Comparison of ENCODE assay signal across 22 mouse cellular contexts in genomic region chr3:153888141-153888540, GRCm38 (mm10). TPM values are rescaled to one million over a fixed set of nuclear protein-coding genes. Genes with fewer than 3 reads are reported as not detected.
A peak's percentile ranks its signal among the peaks of the same experiment; 100 is the strongest.
DNase-seq lines count a peak whose midpoint lies in the region; ATAC-seq and TF ChIP-seq lines count a peak whose summit lies in the region.
"Had no signal": no experiment of that assay in that cellular context is flagged by ENCODE, and none has a peak within 500 bp of the region (broad histone marks: within the 10 kb centered on the region; RNA-seq: fewer than 3 reads in every experiment).

No protein-coding gene starts in this region.

- TF ChIP-seq POLR2A in MEL (IDR thresholded peaks at IDR 0.05; ENCODE audit: control insufficient read depth in 1 of 2, insufficient read depth in 1 of 2, low read depth in 1 of 2, low read length in 2 of 2, poor library complexity in 1 of 2) = no peak

- 33% methylated on average over 6 of the region's 6 CpGs for WGBS in liver, embryonic 12.5 days (ENCODE audit: insufficient replicate concordance)
- WGBS in liver, embryonic 16.5 days (ENCODE audit: insufficient replicate concordance) = 26% methylated on average over 6 of the region's 6 CpGs
- WGBS in midbrain, postnatal 0 days = 73% methylated on average over 6 of the region's 6 CpGs

- TF ChIP-seq CTCF in G1E (IDR thresholded peaks at IDR 0.05; ENCODE audit: low read depth, low read length) = no peak
- TF ChIP-seq CTCF in MEL (IDR thresholded peaks at IDR 0.05 in 2 of 3, conservative IDR thresholded peaks at IDR 0.05 in 1 of 3; ENCODE audit: control insufficient read depth in 1 of 3, insufficient read depth in 1 of 3, low read depth in 2 of 3, low read length in 3 of 3, poor library complexity in 1 of 3, severe bottlenecking in 1 of 3) = no peak
- no peak for TF ChIP-seq CTCF in midbrain, postnatal 0 days (IDR thresholded peaks at IDR 0.05)

- H3K9me3 ChIP-seq in G1E (replicated peaks) (no peaks in the 10 kb centered on the region), MEL (replicated peaks; ENCODE audit: insufficient read depth, low read length) (no peaks in the 10 kb centered on the region)
- no peaks in the 10 kb centered on the region for H3K9me3 ChIP-seq in liver, embryonic 12.5 days (replicated peaks)
- H3K9me3 ChIP-seq in liver, embryonic 16.5 days (replicated peaks; ENCODE audit: control insufficient read depth, low read length) = no peaks in the 10 kb centered on the region
- H3K9me3 ChIP-seq in midbrain, postnatal 0 days (ENCODE audit: low read length) = no peaks in the 10 kb centered on the region
- H3K9me3 ChIP-seq: embryonic facial prominence, embryonic 10.5 days; forebrain, embryonic 10.5 days; heart, embryonic 10.5 days; heart, embryonic 15.5 days had no signal

- H3K4me1 ChIP-seq in G1E (ENCODE audit: insufficient read depth, low read depth, low read length) (peaks cover 12% of the 10 kb centered on the region), MEL (ENCODE audit: control insufficient read depth in 1 of 2, insufficient read depth in 2 of 2, low read length in 2 of 2) (peaks cover 3 to 18% of the 10 kb centered on the region in 2 experiments)
- H3K4me1 ChIP-seq in liver, embryonic 12.5 days = peaks cover 25% of the 10 kb centered on the region
- peaks cover 13% of the 10 kb centered on the region for H3K4me1 ChIP-seq in liver, embryonic 16.5 days (ENCODE audit: control insufficient read depth, low read depth, low read length)
- H3K4me1 ChIP-seq in midbrain, postnatal 0 days (ENCODE audit: insufficient read depth, low read length) = no peaks in the 10 kb centered on the region
- H3K4me1 ChIP-seq: embryonic facial prominence, embryonic 10.5 days; forebrain, embryonic 10.5 days; heart, embryonic 10.5 days; heart, embryonic 15.5 days had no signal

- TF ChIP-seq RAD21 in MEL (IDR thresholded peaks at IDR 0.05; ENCODE audit: low read depth, low read length) = no peak

- DNase-seq in G1E (ENCODE audit: low spot score) = no peak
- peak; percentile 43 for DNase-seq in MEL (ENCODE audit: low read depth, low spot score)
- DNase-seq in midbrain, postnatal 0 days (ENCODE audit: low spot score) = no peak
- DNase-seq in kidney, postnatal 25 days = no peak
- DNase-seq in layer of hippocampus, adult 9-11 months = no peak
- DNase-seq: adrenal gland, postnatal 14 days; cerebellum, adult 18-20 months; cerebellum, adult 9-11 months; cerebellum, postnatal 36 days; gastrocnemius, postnatal 36 days; heart, adult 18-20 months; heart, postnatal 14 days had no signal

- H3K27ac ChIP-seq in MEL (ENCODE audit: control insufficient read depth, low read depth, low read length) = peak overlapping the region; percentile 11; the same call in 1 of the 2 replicates
- peak overlapping the region; percentile 42; the same call in 1 of the 2 replicates for H3K27ac ChIP-seq in liver, embryonic 12.5 days
- H3K27ac ChIP-seq in liver, embryonic 16.5 days (ENCODE audit: low read length) = no peak overlapping the region
- no peak overlapping the region for H3K27ac ChIP-seq in midbrain, postnatal 0 days (ENCODE audit: low read depth, low read length)
- H3K27ac ChIP-seq: embryonic facial prominence, embryonic 10.5 days; forebrain, embryonic 10.5 days; heart, embryonic 10.5 days; heart, embryonic 15.5 days had no signal

- ATAC-seq in G1E (ENCODE audit: extremely low read depth, insufficient number of reproducible peaks, low FRiP score, poor library complexity, severe bottlenecking) = 0 out of 2 replicates have a peak, but pooled peaks have one; percentile 28
- peak; percentile 92 for ATAC-seq in liver, embryonic 12.5 days
- ATAC-seq in liver, embryonic 16.5 days (ENCODE audit: low read depth) = peak; percentile 88
- ATAC-seq in midbrain, postnatal 0 days (ENCODE audit: low FRiP score) = no peak
- ATAC-seq: forebrain, embryonic 14.5 days; hindbrain, embryonic 16.5 days; inflammation-experienced regulatory T-cells, adult 6 months had no signal

- no peaks in the 10 kb centered on the region for H3K36me3 ChIP-seq in G1E (replicated peaks)
- peaks cover 0 to 18% of the 10 kb centered on the region in 2 experiments; a peak in 2 of 4 replicates for H3K36me3 ChIP-seq in MEL (ENCODE audit: control insufficient read depth in 1 of 2, insufficient read depth in 2 of 2, low read length in 2 of 2)
- H3K36me3 ChIP-seq in liver, embryonic 12.5 days = no peaks in the 10 kb centered on the region
- H3K36me3 ChIP-seq in liver, embryonic 16.5 days (ENCODE audit: control insufficient read depth, insufficient read depth) = no peaks in the 10 kb centered on the region
- no peaks in the 10 kb centered on the region for H3K36me3 ChIP-seq in midbrain, postnatal 0 days (ENCODE audit: insufficient read depth, low read length)
- H3K36me3 ChIP-seq: embryonic facial prominence, embryonic 10.5 days; forebrain, embryonic 10.5 days; heart, embryonic 10.5 days; heart, embryonic 15.5 days had no signal

- H3K4me2 ChIP-seq in liver, embryonic 12.5 days = peak overlapping the region; percentile 36
- H3K4me2 ChIP-seq in liver, embryonic 16.5 days (ENCODE audit: low read depth, low read length) = no peak overlapping the region
- no peak overlapping the region for H3K4me2 ChIP-seq in midbrain, postnatal 0 days (ENCODE audit: low read depth, low read length, poor library complexity, severe bottlenecking)
- H3K4me2 ChIP-seq: heart, embryonic 15.5 days had no signal

- no peaks in the 10 kb centered on the region for H3K79me2 ChIP-seq in MEL (ENCODE audit: control insufficient read depth, insufficient read depth, low read length, poor library complexity)

- no peak overlapping the region for H3K9ac ChIP-seq in MEL (ENCODE audit: control insufficient read depth, low read depth, low read length, poor library complexity, severe bottlenecking)
- H3K9ac ChIP-seq in liver, embryonic 12.5 days = no peak overlapping the region
- no peak overlapping the region; the same call in 1 of the 2 replicates for H3K9ac ChIP-seq in liver, embryonic 16.5 days (ENCODE audit: low read depth, low read length)
- no peak overlapping the region for H3K9ac ChIP-seq in midbrain, postnatal 0 days (replicated peaks; ENCODE audit: low read length, poor library complexity, severe bottlenecking)
- H3K9ac ChIP-seq: heart, embryonic 15.5 days had no signal

- peaks cover 12% of the 10 kb centered on the region for H3K27me3 ChIP-seq in G1E (ENCODE audit: insufficient read depth, low read length)
- H3K27me3 ChIP-seq in MEL (ENCODE audit: control insufficient read depth in 1 of 2, insufficient read depth in 2 of 2, low read length in 2 of 2) = no peaks in the 10 kb centered on the region
- peaks cover under 1% of the 10 kb centered on the region; the same call in 1 of the 2 replicates for H3K27me3 ChIP-seq in liver, embryonic 12.5 days (replicated peaks)
- no peaks in the 10 kb centered on the region for H3K27me3 ChIP-seq in liver, embryonic 16.5 days (ENCODE audit: control insufficient read depth, insufficient read depth, low read depth, low read length)
- H3K27me3 ChIP-seq in midbrain, postnatal 0 days (ENCODE audit: insufficient read depth, low read length) = no peaks in the 10 kb centered on the region
- H3K27me3 ChIP-seq: heart, embryonic 15.5 days had no signal

- H3K4me3 ChIP-seq in G1E (ENCODE audit: low read depth, low read length) = no peak overlapping the region
- no peak overlapping the region for H3K4me3 ChIP-seq in MEL (ENCODE audit: control insufficient read depth in 1 of 2, insufficient read depth in 1 of 2, low read depth in 2 of 2, low read length in 2 of 2)
- H3K4me3 ChIP-seq in liver, embryonic 12.5 days = no peak overlapping the region
- H3K4me3 ChIP-seq in liver, embryonic 16.5 days (ENCODE audit: low read depth, low read length) = no peak overlapping the region
- no peak overlapping the region for H3K4me3 ChIP-seq in midbrain, postnatal 0 days (ENCODE audit: low read depth, low read length)
- H3K4me3 ChIP-seq: embryonic facial prominence, embryonic 10.5 days; forebrain, embryonic 10.5 days; heart, embryonic 10.5 days; heart, embryonic 15.5 days had no signal

- TF ChIP-seq EP300 in MEL (IDR thresholded peaks at IDR 0.05; ENCODE audit: low read depth in 1 of 2, low read length in 2 of 2) = no peak

RNA-seq across cellular contexts. Expression of gene Msh4, which starts 17.8 kb away (rescaled TPM):
- total RNA-seq in G1E (2014; fragmentation: Nextera tagmentation) = 0.19 and 0.45 TPM in 2 replicates
- 0.46 and 0.49 TPM in 2 replicates for total RNA-seq in G1E (2017)
- not detected in 2 replicates for polyA plus RNA-seq in G1E (2012)
- total RNA-seq in MEL (2012; rRNA removed) = 0.42 and 0.50 TPM in 2 replicates
- polyA plus RNA-seq in MEL (2012; ENCODE audit: insufficient read depth in 1 of 2, insufficient read length in 2 of 2, low read depth in 1 of 2, low replicate concordance in 2 of 2, missing spikeins in 1 of 2) = under 1 TPM in 1 of 2 experiments, not detected in 1; 0.15 TPM
- 0.10 and 0.11 TPM in 2 replicates for polyA plus RNA-seq in liver, embryonic 12.5 days (2016; fragmentation: Nextera tagmentation; extraction: Ambion mirVana)
- 0.04 TPM in 1 of 2 replicates, not detected in the other for polyA plus RNA-seq in liver, embryonic 16.5 days (2015; fragmentation: Nextera tagmentation; extraction: Ambion mirVana)
- total RNA-seq in midbrain, postnatal 0 days (2014; rRNA removed) = 0.33 TPM in 1 of 2 replicates, not detected in the other
- polyA plus RNA-seq in midbrain, postnatal 0 days (2015; fragmentation: Nextera tagmentation; extraction: Ambion mirVana) = 0.22 and 0.25 TPM in 2 replicates
- total RNA-seq: gastrocnemius, postnatal 36 days had no signal

RNA-seq across cellular contexts. Expression of gene Rabggtb, which starts 24.7 kb away (rescaled TPM):
- total RNA-seq in G1E (2014; fragmentation: Nextera tagmentation) (147 and 179 TPM in 2 replicates), G1E (2017) (227 and 242 TPM in 2 replicates), MEL (2012; rRNA removed) (164 and 175 TPM in 2 replicates)
- polyA plus RNA-seq in G1E (2012) (26.7 and 30.3 TPM in 2 replicates), MEL (2012; ENCODE audit: insufficient read depth in 1 of 2, insufficient read length in 2 of 2, low read depth in 1 of 2, low replicate concordance in 2 of 2, missing spikeins in 1 of 2) (100 to 1,000 TPM in 1 of 2 experiments, not detected in 1; 146 TPM)
- 60.8 and 62.2 TPM in 2 replicates for polyA plus RNA-seq in liver, embryonic 12.5 days (2016; fragmentation: Nextera tagmentation; extraction: Ambion mirVana)
- polyA plus RNA-seq in liver, embryonic 16.5 days (2015; fragmentation: Nextera tagmentation; extraction: Ambion mirVana) = 29.1 and 35.8 TPM in 2 replicates
- 52.7 and 87.1 TPM in 2 replicates for total RNA-seq in midbrain, postnatal 0 days (2014; rRNA removed)
- 60.4 and 63.1 TPM in 2 replicates for polyA plus RNA-seq in midbrain, postnatal 0 days (2015; fragmentation: Nextera tagmentation; extraction: Ambion mirVana)

RNA-seq across cellular contexts. Expression of gene Asb17, which starts 44.1 kb away (rescaled TPM):
- total RNA-seq in G1E (2014; fragmentation: Nextera tagmentation) = 3.1 and 5.5 TPM in 2 replicates
- 2.8 and 3.1 TPM in 2 replicates for total RNA-seq in G1E (2017)
- 0.08 TPM in 1 of 2 replicates, not detected in the other for polyA plus RNA-seq in G1E (2012)
- total RNA-seq in MEL (2012; rRNA removed) = 9.0 and 9.7 TPM in 2 replicates
- 1 to 10 TPM in 1 of 2 experiments, not detected in 1; 5.7 TPM for polyA plus RNA-seq in MEL (2012; ENCODE audit: insufficient read depth in 1 of 2, insufficient read length in 2 of 2, low read depth in 1 of 2, low replicate concordance in 2 of 2, missing spikeins in 1 of 2)
- polyA plus RNA-seq in liver, embryonic 12.5 days (2016; fragmentation: Nextera tagmentation; extraction: Ambion mirVana) = 5.3 and 6.4 TPM in 2 replicates
- 2.2 and 2.4 TPM in 2 replicates for polyA plus RNA-seq in liver, embryonic 16.5 days (2015; fragmentation: Nextera tagmentation; extraction: Ambion mirVana)
- total RNA-seq in midbrain, postnatal 0 days (2014; rRNA removed) = 0.44 TPM in 1 of 2 replicates, not detected in the other
- 0.07 TPM in 1 of 2 replicates, not detected in the other for polyA plus RNA-seq in midbrain, postnatal 0 days (2015; fragmentation: Nextera tagmentation; extraction: Ambion mirVana)
- total RNA-seq: adrenal gland, postnatal 14 days; ES-E14; gastrocnemius, postnatal 36 days; heart, adult 18-20 months; heart, postnatal 14 days had no signal
- polyA plus RNA-seq: forebrain, embryonic 14.5 days; inflammation-experienced regulatory T-cells, adult 6 months had no signal

RNA-seq across cellular contexts. Expression of gene Acadm, which starts 56.3 kb away (rescaled TPM):
- total RNA-seq in G1E (2014; fragmentation: Nextera tagmentation) = 89.2 and 89.9 TPM in 2 replicates
- 212 and 260 TPM in 2 replicates for total RNA-seq in G1E (2017)
- 6.4 and 8.3 TPM in 2 replicates for polyA plus RNA-seq in G1E (2012)
- 33.0 and 36.7 TPM in 2 replicates for total RNA-seq in MEL (2012; rRNA removed)
- polyA plus RNA-seq in MEL (2012; ENCODE audit: insufficient read depth in 1 of 2, insufficient read length in 2 of 2, low read depth in 1 of 2, low replicate concordance in 2 of 2, missing spikeins in 1 of 2) = 10 to 100 TPM in 1 of 2 experiments, not detected in 1; 44.3 TPM
- polyA plus RNA-seq in liver, embryonic 12.5 days (2016; fragmentation: Nextera tagmentation; extraction: Ambion mirVana) = 51.7 and 53.4 TPM in 2 replicates
- polyA plus RNA-seq in liver, embryonic 16.5 days (2015; fragmentation: Nextera tagmentation; extraction: Ambion mirVana) = 133 and 157 TPM in 2 replicates
- 44.1 and 68.3 TPM in 2 replicates for total RNA-seq in midbrain, postnatal 0 days (2014; rRNA removed)
- 58.2 and 60.6 TPM in 2 replicates for polyA plus RNA-seq in midbrain, postnatal 0 days (2015; fragmentation: Nextera tagmentation; extraction: Ambion mirVana)

Comparison
In these comparisons a context has a peak if more than half of its experiments do, and no peak if none do; other contexts are left out.
1. H3K27ac ChIP-seq: peak in MEL (single experiment) and liver, embryonic 12.5 days (single experiment); none in liver, embryonic 16.5 days (single experiment) and midbrain, postnatal 0 days (single experiment).